Mouse (Mus musculus): Measurements from ENCODE around the gene Large2. TPM values are rescaled to one million over a fixed set of nuclear protein-coding genes. Genes with fewer than 3 reads are reported as not detected.

Gene Large2
- polyA plus RNA-seq, 1 experiment from 2014 or later, result 1.7 TPM

GRCm38 (mm10) chr2:92370375-92370774 lies 4.3 kb downstream of the Large2 start:
- H3K4me2 ChIP-seq (ENCODE audit: low read depth, low read length), result peak overlapping the region; percentile 65
- no peaks in the 10 kb centered on the region for H3K9me3 ChIP-seq (replicated peaks; ENCODE audit: control insufficient read depth, low read length)
- no peaks in the 10 kb centered on the region for H3K36me3 ChIP-seq (ENCODE audit: control insufficient read depth, insufficient read depth)
- no peak overlapping the region for H3K27ac ChIP-seq (ENCODE audit: low read length)
- peak overlapping the region; percentile 44 for H3K9ac ChIP-seq (ENCODE audit: low read length)
- WGBS, result 13% methylated on average over 19 of the region's 19 CpGs
- no peak for ATAC-seq (replicated peaks; ENCODE audit: extremely low read depth, insufficient read depth, low FRiP score)
- peaks cover 15% of the 10 kb centered on the region for H3K4me1 ChIP-seq (ENCODE audit: control insufficient read depth, insufficient read depth, low read length)
- H3K27me3 ChIP-seq (ENCODE audit: control insufficient read depth, insufficient read depth, low read length), result peaks cover 32% of the 10 kb centered on the region
- H3K4me3 ChIP-seq (ENCODE audit: low read length), result peak overlapping the region; percentile 52

GRCm38 (mm10) chr2:92367383-92368029 lies 7.2 kb downstream of the Large2 start:
- WGBS, result 24% methylated on average over 20 of the region's 20 CpGs
- H3K4me3 ChIP-seq (ENCODE audit: low read length), result no peak overlapping the region
- peaks cover 10% of the 10 kb centered on the region for H3K4me1 ChIP-seq (ENCODE audit: control insufficient read depth, insufficient read depth, low read length)
- no peaks in the 10 kb centered on the region for H3K36me3 ChIP-seq (ENCODE audit: control insufficient read depth, insufficient read depth)
- H3K27me3 ChIP-seq (ENCODE audit: control insufficient read depth, insufficient read depth, low read length), result peaks cover 32% of the 10 kb centered on the region
- no peak for ATAC-seq (replicated peaks; ENCODE audit: extremely low read depth, insufficient read depth, low FRiP score)
- H3K9ac ChIP-seq (ENCODE audit: low read length), result no peak overlapping the region
- no peak overlapping the region for H3K27ac ChIP-seq (ENCODE audit: low read length)
- H3K4me2 ChIP-seq (ENCODE audit: low read depth, low read length), result no peak overlapping the region
- H3K9me3 ChIP-seq (replicated peaks; ENCODE audit: control insufficient read depth, low read length), result no peaks in the 10 kb centered on the region

GRCm38 (mm10) chr2:92365568-92365967 lies 9.1 kb downstream of the Large2 start:
- Histone ChIP-seq H3K4me3 (ENCODE audit: low read length) (no peak overlapping the region), H3K9me3 (replicated peaks; ENCODE audit: control insufficient read depth, low read length) (no peaks in the 10 kb centered on the region)
- WGBS, result 88% methylated on average over 10 of the region's 10 CpGs

GRCm38 (mm10) chr2:92364086-92364485 lies 10.6 kb downstream of the Large2 start:
- peaks cover 12% of the 10 kb centered on the region; the same call in 1 of the 2 replicates for H3K36me3 ChIP-seq (ENCODE audit: control insufficient read depth, insufficient read depth)
- 91% methylated on average over 4 of the region's 4 CpGs for WGBS
- peaks cover 6% of the 10 kb centered on the region; the same call in 1 of the 2 replicates for H3K4me1 ChIP-seq (ENCODE audit: control insufficient read depth, insufficient read depth, low read length)
- no peak overlapping the region for H3K27ac ChIP-seq (ENCODE audit: low read length)
- H3K4me2 ChIP-seq (ENCODE audit: low read depth, low read length), result no peak overlapping the region
- no peak overlapping the region for H3K9ac ChIP-seq (ENCODE audit: low read length)
- no peak overlapping the region for H3K4me3 ChIP-seq (ENCODE audit: low read length)
- peaks cover 1% of the 10 kb centered on the region; the same call in 1 of the 2 replicates for H3K27me3 ChIP-seq (ENCODE audit: control insufficient read depth, insufficient read depth, low read length)
- no peak for ATAC-seq (replicated peaks; ENCODE audit: extremely low read depth, insufficient read depth, low FRiP score)
- H3K9me3 ChIP-seq (replicated peaks; ENCODE audit: control insufficient read depth, low read length), result no peaks in the 10 kb centered on the region

More at GRCm38 (mm10) chr2:92365568-92365967, 9.1 kb downstream of the Large2 start:
- Histone ChIP-seq H3K4me1 (ENCODE audit: control insufficient read depth, insufficient read depth, low read length) (0 out of 2 replicates have a peak, but pooled peaks cover 3% of the 10 kb centered on the region), H3K9ac (ENCODE audit: low read length) (no peak overlapping the region), H3K27me3 (ENCODE audit: control insufficient read depth, insufficient read depth, low read length) (peaks cover 15% of the 10 kb centered on the region), H3K4me2 (ENCODE audit: low read depth, low read length) (no peak overlapping the region), H3K27ac (ENCODE audit: low read length) (no peak overlapping the region), H3K36me3 (ENCODE audit: control insufficient read depth, insufficient read depth) (peaks cover 4% of the 10 kb centered on the region; the same call in 1 of the 2 replicates)
- ATAC-seq (replicated peaks; ENCODE audit: extremely low read depth, insufficient read depth, low FRiP score), result no peak

- H3K27me3 ChIP-seq (ENCODE audit: control insufficient read depth, insufficient read depth, low read length), result no peaks in the 10 kb centered on the region
- peaks cover 6% of the 10 kb centered on the region; the same call in 1 of the 2 replicates for H3K4me1 ChIP-seq (ENCODE audit: control insufficient read depth, insufficient read depth, low read length)
- no peak overlapping the region for H3K4me2 ChIP-seq (ENCODE audit: low read depth, low read length)
- no peak overlapping the region for H3K4me3 ChIP-seq (ENCODE audit: low read length)
- 88% methylated on average over 6 of the region's 6 CpGs for WGBS
- H3K9me3 ChIP-seq (replicated peaks; ENCODE audit: control insufficient read depth, low read length), result no peaks in the 10 kb centered on the region
- H3K36me3 ChIP-seq (ENCODE audit: control insufficient read depth, insufficient read depth), result peaks cover 17% of the 10 kb centered on the region; the same call in 1 of the 2 replicates
- no peak for ATAC-seq (replicated peaks; ENCODE audit: extremely low read depth, insufficient read depth, low FRiP score)
- H3K9ac ChIP-seq (ENCODE audit: low read length), result no peak overlapping the region
- H3K27ac ChIP-seq (ENCODE audit: low read length), result no peak overlapping the region
These were observed 12.0 kb downstream of the Large2 start for GRCm38 (mm10) chr2:92362571-92363228.

GRCm38 (mm10) chr2:92361795-92362194 lies 12.9 kb downstream of the Large2 start:
- no peak for ATAC-seq (replicated peaks; ENCODE audit: extremely low read depth, insufficient read depth, low FRiP score)
- H3K4me2 ChIP-seq (ENCODE audit: low read depth, low read length), result no peak overlapping the region
- peaks cover 3% of the 10 kb centered on the region; the same call in 1 of the 2 replicates for H3K4me1 ChIP-seq (ENCODE audit: control insufficient read depth, insufficient read depth, low read length)
- no peaks in the 10 kb centered on the region for H3K27me3 ChIP-seq (ENCODE audit: control insufficient read depth, insufficient read depth, low read length)
- no peaks in the 10 kb centered on the region for H3K9me3 ChIP-seq (replicated peaks; ENCODE audit: control insufficient read depth, low read length)
- no peak overlapping the region for H3K27ac ChIP-seq (ENCODE audit: low read length)
- WGBS, result 77% methylated on average over 8 of the region's 8 CpGs
- no peak overlapping the region for H3K9ac ChIP-seq (ENCODE audit: low read length)
- H3K4me3 ChIP-seq (ENCODE audit: low read length), result no peak overlapping the region
- peaks cover 20% of the 10 kb centered on the region; the same call in 1 of the 2 replicates for H3K36me3 ChIP-seq (ENCODE audit: control insufficient read depth, insufficient read depth)

GRCm38 (mm10) chr2:92360893-92361292 lies 13.8 kb downstream of the Large2 start:
- no peak overlapping the region for H3K4me3 ChIP-seq (ENCODE audit: low read length)
- no peak for ATAC-seq (replicated peaks; ENCODE audit: extremely low read depth, insufficient read depth, low FRiP score)
- H3K9ac ChIP-seq (ENCODE audit: low read length), result no peak overlapping the region
- 41% methylated on average over 12 of the region's 12 CpGs for WGBS
- no peaks in the 10 kb centered on the region for H3K9me3 ChIP-seq (replicated peaks; ENCODE audit: control insufficient read depth, low read length)
- no peak overlapping the region for H3K27ac ChIP-seq (ENCODE audit: low read length)
- no peaks in the 10 kb centered on the region for H3K27me3 ChIP-seq (ENCODE audit: control insufficient read depth, insufficient read depth, low read length)
- H3K4me2 ChIP-seq (ENCODE audit: low read depth, low read length), result no peak overlapping the region
- peaks cover 20% of the 10 kb centered on the region; the same call in 1 of the 2 replicates for H3K36me3 ChIP-seq (ENCODE audit: control insufficient read depth, insufficient read depth)
- peaks cover 3% of the 10 kb centered on the region; the same call in 1 of the 2 replicates for H3K4me1 ChIP-seq (ENCODE audit: control insufficient read depth, insufficient read depth, low read length)

- Histone ChIP-seq H3K27me3 (ENCODE audit: control insufficient read depth, insufficient read depth, low read length) (no peaks in the 10 kb centered on the region), H3K36me3 (ENCODE audit: control insufficient read depth, insufficient read depth) (peaks cover 20% of the 10 kb centered on the region; the same call in 1 of the 2 replicates), H3K4me2 (ENCODE audit: low read depth, low read length) (no peak overlapping the region), H3K4me1 (ENCODE audit: control insufficient read depth, insufficient read depth, low read length) (peaks cover 3% of the 10 kb centered on the region; the same call in 1 of the 2 replicates), H3K4me3 (ENCODE audit: low read length) (no peak overlapping the region), H3K27ac (ENCODE audit: low read length) (no peak overlapping the region), H3K9ac (ENCODE audit: low read length) (no peak overlapping the region), H3K9me3 (replicated peaks; ENCODE audit: control insufficient read depth, low read length) (no peaks in the 10 kb centered on the region)
- no peak for ATAC-seq (replicated peaks; ENCODE audit: extremely low read depth, insufficient read depth, low FRiP score)
- WGBS, result 76% methylated on average over 25 of the region's 25 CpGs
These were observed 14.4 kb downstream of the Large2 start for GRCm38 (mm10) chr2:92360186-92360823.

Measured in heart, embryonic 16.5 days (tissue).